ENCODE assay signal across 30 mouse cellular contexts in genomic region chr9:57557215-57557614, GRCm38 (mm10).
"Had no signal": no experiment of that assay in that cellular context is flagged by ENCODE, and none has a peak within 500 bp of the region (broad histone marks: within the 10 kb centered on the region; RNA-seq: fewer than 3 reads in every experiment).

No protein-coding gene starts in this region.

- DNase-seq: left cerebral cortex, postnatal 4 days; liver; liver, embryonic 13.5 days; liver, postnatal 0 days; lung, adult 18-20 months; lung, adult 2 months; lung, embryonic 14.5 days; lung, postnatal 10 days; lung, postnatal 14 days; lung, postnatal 4 days; midbrain, embryonic 14.5 days had no signal

- H3K4me2 ChIP-seq: limb, embryonic 12.5 days; limb, embryonic 13.5 days; limb, embryonic 15.5 days; liver, embryonic 11.5 days; liver, embryonic 13.5 days; liver, embryonic 15.5 days; lung, embryonic 14.5 days; lung, embryonic 15.5 days; midbrain, embryonic 11.5 days; midbrain, embryonic 12.5 days; midbrain, embryonic 13.5 days; midbrain, embryonic 15.5 days; neural tube, embryonic 12.5 days had no signal

- ATAC-seq: liver, postnatal 0 days; lung, postnatal 0 days; midbrain, embryonic 13.5 days; midbrain, embryonic 15.5 days; midbrain, embryonic 16.5 days had no signal

- H3K9ac ChIP-seq: limb, embryonic 12.5 days; limb, embryonic 13.5 days; limb, embryonic 15.5 days; liver, embryonic 13.5 days; liver, embryonic 14.5 days; liver, embryonic 15.5 days; liver, postnatal 0 days; lung, embryonic 14.5 days; lung, embryonic 15.5 days; midbrain, embryonic 12.5 days; midbrain, embryonic 13.5 days; midbrain, embryonic 15.5 days; neural tube, embryonic 12.5 days had no signal

- H3K4me3 ChIP-seq: left cerebral cortex, adult 2 months; limb, embryonic 10.5 days; limb, embryonic 12.5 days; limb, embryonic 13.5 days; limb, embryonic 15.5 days; liver, embryonic 13.5 days; liver, embryonic 15.5 days; lung, embryonic 15.5 days; megakaryocyte, embryonic 14.5 days; midbrain, embryonic 10.5 days; midbrain, embryonic 12.5 days; midbrain, embryonic 13.5 days; midbrain, embryonic 15.5 days; myocyte; neural tube, embryonic 12.5 days had no signal

- H3K36me3 ChIP-seq: limb, embryonic 10.5 days; limb, embryonic 12.5 days; limb, embryonic 13.5 days; limb, embryonic 15.5 days; liver, embryonic 13.5 days; liver, embryonic 15.5 days; lung, embryonic 15.5 days; midbrain, embryonic 10.5 days; midbrain, embryonic 12.5 days; midbrain, embryonic 13.5 days; midbrain, embryonic 15.5 days; neural tube, embryonic 12.5 days had no signal

- H3K27ac ChIP-seq: left cerebral cortex, adult 2 months; limb, embryonic 10.5 days; limb, embryonic 12.5 days; limb, embryonic 13.5 days; limb, embryonic 15.5 days; liver, embryonic 13.5 days; liver, embryonic 14.5 days; liver, embryonic 15.5 days; lung, embryonic 15.5 days; midbrain, embryonic 10.5 days; midbrain, embryonic 12.5 days; midbrain, embryonic 13.5 days; midbrain, embryonic 15.5 days; neural tube, embryonic 12.5 days had no signal

- H3K27me3 ChIP-seq: limb, embryonic 12.5 days; limb, embryonic 15.5 days; liver, embryonic 13.5 days; lung, embryonic 15.5 days; megakaryocyte, embryonic 14.5 days; midbrain, embryonic 12.5 days; midbrain, embryonic 13.5 days; neural tube, embryonic 12.5 days had no signal

- H3K9me3 ChIP-seq: limb, embryonic 10.5 days; limb, embryonic 12.5 days; limb, embryonic 13.5 days; limb, embryonic 15.5 days; liver, embryonic 13.5 days; liver, embryonic 15.5 days; lung, embryonic 15.5 days; megakaryocyte, embryonic 14.5 days; midbrain, embryonic 10.5 days; midbrain, embryonic 12.5 days; midbrain, embryonic 13.5 days; midbrain, embryonic 15.5 days; neural tube, embryonic 12.5 days had no signal
